Mouse (Mus musculus) bone marrow, adult 2 months (tissue): Measurements from ENCODE around the gene Ankrd54.

Experiments used
- CTCF ChIP-seq: fragments of 200-500 bp; IDR thresholded peaks from 2 replicates; pipeline ENCODE4 v1.5.1; 2011; ENCODE audit warnings: low read length, control low read depth; ENCODE audit not compliant: control insufficient read depth, insufficient read depth
- POLR2A ChIP-seq: fragments of 200-500 bp; IDR thresholded peaks from 2 replicates; pipeline ENCODE4 v1.6.1; 2011; ENCODE audit warnings: low read depth, mild to moderate bottlenecking, control low read depth, low read length, borderline replicate concordance; ENCODE audit not compliant: control insufficient read depth

DNA sequence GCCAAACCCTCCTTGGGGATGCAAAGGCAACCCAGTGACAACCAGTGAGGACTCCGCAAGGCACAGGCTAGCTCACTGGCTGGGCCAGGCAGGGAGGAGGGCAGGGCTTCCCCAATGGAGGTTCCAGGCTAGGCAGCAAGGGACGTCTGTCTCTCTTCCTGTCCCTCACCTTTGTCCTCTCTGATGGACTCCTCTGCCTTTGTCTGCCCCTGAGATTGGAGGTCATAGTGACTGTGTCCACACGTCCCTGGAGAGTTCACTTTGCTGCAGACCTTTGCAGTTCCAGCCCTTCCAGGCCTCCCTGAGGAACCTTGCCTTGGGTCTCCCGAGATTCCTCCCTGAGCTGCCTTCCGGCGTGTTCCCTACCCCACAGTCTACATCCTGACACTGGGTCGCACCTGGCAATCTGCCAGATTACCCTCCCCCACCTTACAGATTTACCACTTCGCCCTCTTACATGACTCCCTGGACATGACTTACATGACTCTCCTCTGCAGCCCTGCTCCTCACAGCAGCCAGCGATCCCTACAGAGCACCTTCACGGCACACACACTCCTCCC, 39.9 kb downstream of the Ankrd54 start:
- no peak for TF ChIP-seq CTCF
- no peak for TF ChIP-seq POLR2A
